In genomic region chr4:8988345-8988733, GRCm38 (mm10) we compare ENCODE assay signal across 15 mouse cellular contexts.
A peak's percentile ranks its signal among the peaks of the same experiment; 100 is the strongest.
DNase-seq lines count a peak whose midpoint lies in the region; ATAC-seq and TF ChIP-seq lines count a peak whose summit lies in the region.
"Had no signal": no experiment of that assay in that cellular context is flagged by ENCODE, and none has a peak within 500 bp of the region (broad histone marks: within the 10 kb centered on the region; RNA-seq: fewer than 3 reads in every experiment).

No protein-coding gene starts in this region.

- WGBS in heart, embryonic 16.5 days: 37% methylated on average over 8 of the region's 8 CpGs
- 53% methylated on average over 8 of the region's 8 CpGs for WGBS in limb, embryonic 12.5 days
- WGBS in cerebellum, adult 2 months: 77% methylated on average over 8 of the region's 8 CpGs

- intact Hi-C loops in heart, postnatal 14 days (cut with DNase I): no loop called here

- TF ChIP-seq POLR2A in cerebellum, adult 2 months (IDR thresholded peaks at IDR 0.05; ENCODE audit: borderline replicate concordance, insufficient read depth, low read length): no peak

- no peak overlapping the region for H3K27ac ChIP-seq in heart, embryonic 16.5 days (ENCODE audit: low read length)
- no peak overlapping the region for H3K27ac ChIP-seq in limb, embryonic 12.5 days
- H3K27ac ChIP-seq in cerebellum, adult 2 months (ENCODE audit: insufficient read depth, low read length): no peak overlapping the region
- H3K27ac ChIP-seq: layer of hippocampus, adult 2 months; midbrain, embryonic 15.5 days; stomach, embryonic 15.5 days had no signal

- no peak overlapping the region for H3K4me3 ChIP-seq in heart, embryonic 16.5 days (ENCODE audit: low read length)
- H3K4me3 ChIP-seq in limb, embryonic 12.5 days (replicated peaks): no peak overlapping the region
- H3K4me3 ChIP-seq in cerebellum, adult 2 months (replicated peaks; ENCODE audit: insufficient read depth, low read depth, low read length): no peak overlapping the region
- H3K4me3 ChIP-seq: layer of hippocampus, adult 2 months; midbrain, embryonic 15.5 days; stomach, embryonic 15.5 days had no signal

- H3K9ac ChIP-seq in heart, embryonic 16.5 days (ENCODE audit: low read length): no peak overlapping the region
- H3K9ac ChIP-seq in limb, embryonic 12.5 days (replicated peaks): no peak overlapping the region
- H3K9ac ChIP-seq: midbrain, embryonic 15.5 days; stomach, embryonic 15.5 days had no signal

- no peaks in the 10 kb centered on the region for H3K36me3 ChIP-seq in heart, embryonic 16.5 days (ENCODE audit: control insufficient read depth, insufficient read depth)
- no peaks in the 10 kb centered on the region for H3K36me3 ChIP-seq in limb, embryonic 12.5 days
- H3K36me3 ChIP-seq: midbrain, embryonic 15.5 days; stomach, embryonic 15.5 days had no signal

- no peak for TF ChIP-seq CTCF in cerebellum, adult 2 months (IDR thresholded peaks at IDR 0.05; ENCODE audit: borderline replicate concordance, insufficient read depth, low read depth, low read length)

- no peak; the same call in 1 of the 2 replicates for ATAC-seq in heart, embryonic 16.5 days (replicated peaks; ENCODE audit: extremely low read depth, insufficient read depth, low FRiP score)
- ATAC-seq in limb, embryonic 12.5 days (ENCODE audit: insufficient number of reproducible peaks, insufficient read depth, low FRiP score, low TSS enrichment, low read depth): 0 out of 2 replicates have a peak, but pooled peaks have one; percentile 3
- ATAC-seq: midbrain, embryonic 15.5 days had no signal

- H3K4me1 ChIP-seq in heart, embryonic 16.5 days (ENCODE audit: control insufficient read depth, insufficient read depth, low read length): peaks cover 13% of the 10 kb centered on the region
- peaks cover 22% of the 10 kb centered on the region for H3K4me1 ChIP-seq in limb, embryonic 12.5 days (replicated peaks)
- no peaks in the 10 kb centered on the region for H3K4me1 ChIP-seq in cerebellum, adult 2 months (ENCODE audit: control insufficient read depth, insufficient read depth, low read length)

- no peak for DNase-seq in heart, postnatal 14 days
- DNase-seq in CD4-positive helper T cell, adult 2 months (ENCODE audit: low read depth, low spot score): peak; percentile 40
- DNase-seq in R1 (ENCODE audit: low read depth, low spot score): peak; percentile 62
- no peak for DNase-seq in adrenal gland, adult (ENCODE audit: inconsistent age in 2 of 2, low spot score in 1 of 2)
- DNase-seq in cerebellum, adult 2 months: no peak
- no peak for DNase-seq in gastrocnemius, adult 18-20 months (ENCODE audit: low spot score)
- DNase-seq: kidney, adult 8-10 months; left cerebral cortex, postnatal 4 days; lung, postnatal 10 days; right cerebral cortex, postnatal 25 days had no signal

- 0 out of 2 replicates have a peak overlapping the region, but pooled peaks have one; percentile 7 for H3K4me2 ChIP-seq in heart, embryonic 16.5 days (ENCODE audit: low read depth, low read length)
- no peak overlapping the region for H3K4me2 ChIP-seq in limb, embryonic 12.5 days
- H3K4me2 ChIP-seq: midbrain, embryonic 15.5 days; stomach, embryonic 15.5 days had no signal

- H3K27me3 ChIP-seq in heart, embryonic 16.5 days (ENCODE audit: control insufficient read depth, insufficient read depth, low read length): no peaks in the 10 kb centered on the region
- peaks cover 43% of the 10 kb centered on the region for H3K27me3 ChIP-seq in limb, embryonic 12.5 days
- H3K27me3 ChIP-seq in cerebellum, adult 2 months (ENCODE audit: control insufficient read depth, insufficient read depth, low read length): no peaks in the 10 kb centered on the region
- H3K27me3 ChIP-seq: midbrain, embryonic 15.5 days; stomach, embryonic 15.5 days had no signal

- H3K9me3 ChIP-seq in heart, embryonic 16.5 days (replicated peaks; ENCODE audit: control insufficient read depth, low read length): no peaks in the 10 kb centered on the region
- H3K9me3 ChIP-seq in limb, embryonic 12.5 days: no peaks in the 10 kb centered on the region
- H3K9me3 ChIP-seq: midbrain, embryonic 15.5 days; stomach, embryonic 15.5 days had no signal

Comparison
In these comparisons a context has a peak if more than half of its experiments do, and no peak if none do; other contexts are left out.
1. DNase-seq: peak in CD4-positive helper T cell, adult 2 months (single experiment) and R1 (single experiment); none in heart, postnatal 14 days (0 of 2), adrenal gland, adult (0 of 2), cerebellum, adult 2 months (0 of 2) and gastrocnemius, adult 18-20 months (single experiment).